9 mouse cellular contexts compared by ENCODE assay signal in genomic region chr19:4697721-4698120, GRCm38 (mm10). TPM values are rescaled to one million over a fixed set of nuclear protein-coding genes. Genes with fewer than 3 reads are reported as not detected.
DNase-seq lines count a peak whose midpoint lies in the region; ATAC-seq and TF ChIP-seq lines count a peak whose summit lies in the region.
"Had no signal": no experiment of that assay in that cellular context is flagged by ENCODE, and none has a peak within 500 bp of the region (broad histone marks: within the 10 kb centered on the region; RNA-seq: fewer than 3 reads in every experiment).

No protein-coding gene starts in this region.

- no peaks in the 10 kb centered on the region for H3K9me3 ChIP-seq in neural tube, embryonic 11.5 days (ENCODE audit: control insufficient read depth, low read length)
- H3K9me3 ChIP-seq in liver, embryonic 11.5 days (ENCODE audit: control insufficient read depth, low read length), result no peaks in the 10 kb centered on the region
- H3K9me3 ChIP-seq in stomach, postnatal 0 days (ENCODE audit: control insufficient read depth, low read length), result no peaks in the 10 kb centered on the region

- 79% methylated on average over 9 of the region's 9 CpGs for WGBS in neural tube, embryonic 11.5 days
- 65% methylated on average over 9 of the region's 9 CpGs for WGBS in liver, embryonic 11.5 days
- 72% methylated on average over 9 of the region's 9 CpGs for WGBS in stomach, postnatal 0 days

- H3K36me3 ChIP-seq in neural tube, embryonic 11.5 days (ENCODE audit: control insufficient read depth, insufficient read depth, low read length), result no peaks in the 10 kb centered on the region
- H3K36me3 ChIP-seq in liver, embryonic 11.5 days (ENCODE audit: control insufficient read depth, insufficient read depth, low read length), result no peaks in the 10 kb centered on the region
- no peaks in the 10 kb centered on the region for H3K36me3 ChIP-seq in stomach, postnatal 0 days (ENCODE audit: control insufficient read depth, insufficient read depth, low read length)

- no peak for TF ChIP-seq EP300 in stomach, postnatal 0 days (optimal IDR thresholded peaks at IDR 0.05)

- no peak overlapping the region for H3K27ac ChIP-seq in neural tube, embryonic 11.5 days (ENCODE audit: low read depth, low read length)
- H3K27ac ChIP-seq in liver, embryonic 11.5 days (ENCODE audit: low read depth, low read length), result no peak overlapping the region
- H3K27ac ChIP-seq in stomach, postnatal 0 days (replicated peaks), result no peak overlapping the region

- peak; percentile 45 for DNase-seq in cerebellum, adult 8-10 months
- DNase-seq in cerebellum, postnatal 4 days (ENCODE audit: low spot score in 2 of 2), result no peak
- no peak for DNase-seq in neural tube, embryonic 11.5 days (ENCODE audit: low spot score)
- no peak for DNase-seq in neural tube, embryonic 10.5 days (ENCODE audit: extremely low spot score, low spot score)
- no peak for DNase-seq in liver, embryonic 11.5 days (ENCODE audit: low spot score)
- DNase-seq in stomach, postnatal 0 days (ENCODE audit: low spot score), result no peak
- DNase-seq in urinary bladder, postnatal 25 days (ENCODE audit: low spot score), result no peak

- H3K4me3 ChIP-seq in neural tube, embryonic 11.5 days (ENCODE audit: low read depth, low read length), result peak overlapping the region; percentile 47
- H3K4me3 ChIP-seq in liver, embryonic 11.5 days (ENCODE audit: low read depth, low read length), result no peak overlapping the region
- peak overlapping the region; percentile 54 for H3K4me3 ChIP-seq in stomach, postnatal 0 days (ENCODE audit: low read depth, low read length)

- no peaks in the 10 kb centered on the region for H3K4me1 ChIP-seq in neural tube, embryonic 11.5 days (ENCODE audit: control insufficient read depth, insufficient read depth, low read length)
- H3K4me1 ChIP-seq in liver, embryonic 11.5 days (replicated peaks; ENCODE audit: control insufficient read depth, insufficient read depth, low read length), result no peaks in the 10 kb centered on the region
- no peaks in the 10 kb centered on the region for H3K4me1 ChIP-seq in stomach, postnatal 0 days (replicated peaks; ENCODE audit: control insufficient read depth, insufficient read depth)

- peak overlapping the region; percentile 76; the same call in 1 of the 2 replicates for H3K4me2 ChIP-seq in neural tube, embryonic 11.5 days (ENCODE audit: low read depth)
- H3K4me2 ChIP-seq in liver, embryonic 11.5 days, result peak overlapping the region; percentile 74
- H3K4me2 ChIP-seq in stomach, postnatal 0 days (replicated peaks; ENCODE audit: low read depth), result peak overlapping the region; percentile 83

- no peak for TF ChIP-seq CTCF in stomach, postnatal 0 days (IDR thresholded peaks at IDR 0.05; ENCODE audit: low read depth)

- peaks cover 10% of the 10 kb centered on the region for H3K27me3 ChIP-seq in neural tube, embryonic 11.5 days (ENCODE audit: control insufficient read depth, insufficient read depth, low read length)
- peaks cover 41% of the 10 kb centered on the region for H3K27me3 ChIP-seq in liver, embryonic 11.5 days (replicated peaks; ENCODE audit: control insufficient read depth, insufficient read depth, low read length)
- 0 out of 2 replicates have a peak, but pooled peaks cover 2% of the 10 kb centered on the region for H3K27me3 ChIP-seq in stomach, postnatal 0 days (ENCODE audit: control insufficient read depth, insufficient read depth, low read length)

- no peak for ATAC-seq in neural tube, embryonic 11.5 days (ENCODE audit: insufficient read depth, low FRiP score, low TSS enrichment)
- ATAC-seq in liver, embryonic 11.5 days (replicated peaks; ENCODE audit: low FRiP score), result no peak
- ATAC-seq in stomach, postnatal 0 days (ENCODE audit: low FRiP score, low TSS enrichment), result peak; percentile 4; the same call in 1 of the 2 replicates
- ATAC-seq in megakaryocyte-erythroid progenitor cell, adult 5-6 weeks (replicated peaks; ENCODE audit: low FRiP score, low TSS enrichment, poor library complexity, severe bottlenecking), result no peak

- no peak overlapping the region for H3K9ac ChIP-seq in neural tube, embryonic 11.5 days (ENCODE audit: low read length)
- H3K9ac ChIP-seq in liver, embryonic 11.5 days (ENCODE audit: low read depth, low read length), result no peak overlapping the region
- no peak overlapping the region for H3K9ac ChIP-seq in stomach, postnatal 0 days (ENCODE audit: low read length)

RNA-seq across cellular contexts. Expression of gene Gm960, which starts 0.7 kb away (rescaled TPM):
- 2.5 and 2.7 TPM in 2 replicates for polyA plus RNA-seq in neural tube, embryonic 11.5 days (2014; fragmentation: Nextera tagmentation; extraction: Ambion mirVana)
- 0.82 and 2.0 TPM in 2 replicates for polyA plus RNA-seq in liver, embryonic 11.5 days (2014; fragmentation: Nextera tagmentation; extraction: Ambion mirVana)
- polyA plus RNA-seq in stomach, postnatal 0 days (2015; fragmentation: Nextera tagmentation; extraction: Ambion mirVana), result 1.7 and 2.3 TPM in 2 replicates
- 1.3 and 3.5 TPM in 2 replicates for total RNA-seq in megakaryocyte-erythroid progenitor cell, adult 5-6 weeks (2014; fragmentation: Nextera tagmentation)
- total RNA-seq in megakaryocyte-erythroid progenitor cell, adult 5-6 weeks (2017), result 2.4 TPM in 1 of 2 replicates, not detected in the other
- total RNA-seq: adrenal gland, adult 18-20 months had no signal

RNA-seq across cellular contexts. Expression of gene Sptbn2, which starts 13.2 kb away (rescaled TPM):
- 23.4 and 26.1 TPM in 2 replicates for polyA plus RNA-seq in neural tube, embryonic 11.5 days (2014; fragmentation: Nextera tagmentation; extraction: Ambion mirVana)
- 0.75 and 0.97 TPM in 2 replicates for polyA plus RNA-seq in liver, embryonic 11.5 days (2014; fragmentation: Nextera tagmentation; extraction: Ambion mirVana)
- polyA plus RNA-seq in stomach, postnatal 0 days (2015; fragmentation: Nextera tagmentation; extraction: Ambion mirVana), result 3.5 and 3.6 TPM in 2 replicates
- not detected in 2 replicates for total RNA-seq in megakaryocyte-erythroid progenitor cell, adult 5-6 weeks (2014; fragmentation: Nextera tagmentation)
- total RNA-seq in megakaryocyte-erythroid progenitor cell, adult 5-6 weeks (2017), result not detected in 2 replicates

RNA-seq across cellular contexts. Expression of gene Rbm4b, which starts 58.6 kb away (rescaled TPM):
- polyA plus RNA-seq in neural tube, embryonic 11.5 days (2014; fragmentation: Nextera tagmentation; extraction: Ambion mirVana), result 133 and 136 TPM in 2 replicates
- 36.0 and 44.0 TPM in 2 replicates for polyA plus RNA-seq in liver, embryonic 11.5 days (2014; fragmentation: Nextera tagmentation; extraction: Ambion mirVana)
- polyA plus RNA-seq in stomach, postnatal 0 days (2015; fragmentation: Nextera tagmentation; extraction: Ambion mirVana), result 17.6 and 19.3 TPM in 2 replicates
- total RNA-seq in megakaryocyte-erythroid progenitor cell, adult 5-6 weeks (2014; fragmentation: Nextera tagmentation), result 5.0 and 11.3 TPM in 2 replicates
- total RNA-seq in megakaryocyte-erythroid progenitor cell, adult 5-6 weeks (2017), result 9.9 and 19.2 TPM in 2 replicates
